Mouse (Mus musculus): ENCODE results near the gene Pttg1ip. TPM values are rescaled to one million over a fixed set of nuclear protein-coding genes. Genes with fewer than 3 reads are reported as not detected.

The Pttg1ip gene
- polyA plus RNA-seq, 1 experiment, result 237 TPM

DNA sequence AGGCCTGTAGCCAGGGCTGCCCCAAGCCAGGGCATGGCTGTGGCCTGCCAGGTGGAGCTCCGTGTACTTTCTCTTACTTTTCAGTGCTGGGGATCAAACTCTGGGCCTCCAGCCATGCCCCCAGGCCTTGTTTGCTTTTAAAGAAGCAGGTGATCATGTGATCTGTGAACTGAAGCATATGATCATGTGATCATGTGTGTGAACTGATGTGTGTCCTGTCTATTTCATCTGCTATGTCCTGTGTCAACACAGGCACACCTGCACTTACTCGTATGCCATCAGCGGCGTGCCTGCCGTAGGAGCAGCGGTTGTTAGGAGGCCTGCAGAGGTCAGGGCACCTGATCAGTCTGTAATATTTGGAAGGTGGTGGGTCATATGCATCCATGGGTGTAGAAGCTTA is 52.5 kb downstream of the Pttg1ip start:
- TF ChIP-seq MAX (IDR thresholded peaks at IDR 0.05; ENCODE audit: low read depth), result no peak
- Histone ChIP-seq H3K4me2 (ENCODE audit: low read depth) (no peak overlapping the region), H3K36me3 (ENCODE audit: control insufficient read depth, insufficient read depth) (peaks cover 41% of the 10 kb centered on the region), H3K79me2 (ENCODE audit: control insufficient read depth, insufficient read depth) (peaks cover 81% of the 10 kb centered on the region), H3K27me3 (ENCODE audit: control insufficient read depth, insufficient read depth, insufficient read length) (no peaks in the 10 kb centered on the region), H3K4me3 (no peak overlapping the region), H3ac (ENCODE audit: control insufficient read depth, insufficient read length) (no peak overlapping the region)

GRCm38 (mm10) chr10:77634452-77635231 is 53.1 kb downstream of the Pttg1ip start:
- Histone ChIP-seq H3K4me2 (ENCODE audit: low read depth) (no peak overlapping the region), H3K79me2 (ENCODE audit: control insufficient read depth, insufficient read depth) (peaks cover 81% of the 10 kb centered on the region), H3K36me3 (ENCODE audit: control insufficient read depth, insufficient read depth) (peaks cover 41% of the 10 kb centered on the region), H3ac (ENCODE audit: control insufficient read depth, insufficient read length) (no peak overlapping the region), H3K27me3 (ENCODE audit: control insufficient read depth, insufficient read depth, insufficient read length) (no peaks in the 10 kb centered on the region), H3K4me3 (no peak overlapping the region)
- TF ChIP-seq SRF (IDR thresholded peaks at IDR 0.05; ENCODE audit: control insufficient read depth, insufficient read length, low read depth) (no peak), MYOG (IDR thresholded peaks at IDR 0.05; ENCODE audit: control insufficient read depth in 1 of 3, insufficient read depth in 1 of 3, insufficient read length in 2 of 3, low read depth in 2 of 3) (no peak), POLR2A (IDR thresholded peaks at IDR 0.05; ENCODE audit: insufficient read length, low read depth) (no peak), TCF3 (IDR thresholded peaks at IDR 0.05; ENCODE audit: insufficient read length, low read depth) (no peak), POLR2AphosphoS2 (IDR thresholded peaks at IDR 0.05; ENCODE audit: insufficient read length, low read depth) (no peak), CEBPB (IDR thresholded peaks at IDR 0.05; ENCODE audit: insufficient read depth, poor library complexity, severe bottlenecking) (no peak), MYOD1 (IDR thresholded peaks at IDR 0.05; ENCODE audit: control insufficient read depth in 1 of 3, insufficient read length in 2 of 3, low read depth in 2 of 3) (no peak), USF1 (IDR thresholded peaks at IDR 0.05; ENCODE audit: low read depth) (no peak), TCF12 (IDR thresholded peaks at IDR 0.05; ENCODE audit: insufficient read depth, poor library complexity, severe bottlenecking) (no peak), E2F4 (IDR thresholded peaks at IDR 0.05; ENCODE audit: insufficient read depth) (no peak), MAX (IDR thresholded peaks at IDR 0.05; ENCODE audit: low read depth) (no peak)

DNA sequence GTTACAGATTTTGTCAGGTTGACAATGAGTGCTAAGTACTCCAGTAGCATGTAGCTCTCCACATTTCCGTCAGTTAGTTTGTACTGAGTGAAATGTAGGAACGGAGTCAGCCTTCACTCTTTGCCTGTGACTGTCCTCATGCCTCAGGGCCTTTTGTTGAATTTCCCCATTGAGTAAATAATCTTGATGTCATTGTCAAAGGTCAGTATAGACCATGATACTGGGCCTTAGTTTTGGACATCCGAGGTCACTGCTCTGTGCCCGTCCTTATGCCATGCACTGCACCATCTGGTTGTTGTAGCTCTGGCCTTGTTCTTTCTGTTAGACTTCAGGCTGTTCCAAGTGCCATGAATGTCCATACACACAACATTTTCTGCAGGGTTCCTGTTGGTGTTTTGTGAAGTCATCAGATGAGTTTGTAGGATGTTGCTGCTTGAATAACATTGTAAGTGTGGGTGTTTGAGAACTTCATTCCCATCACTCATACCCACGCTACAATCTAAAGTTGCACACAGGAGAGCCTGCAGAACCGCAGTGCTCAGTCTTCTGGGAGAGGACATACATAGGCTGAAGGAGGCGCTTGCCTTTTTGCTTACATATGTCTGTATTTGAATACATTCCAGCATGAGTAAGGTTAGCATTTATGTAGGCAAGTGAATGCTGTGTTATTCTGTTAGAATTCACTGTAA is 54.9 kb downstream of the Pttg1ip start:
- peaks cover 49% of the 10 kb centered on the region for H3K36me3 ChIP-seq (ENCODE audit: control insufficient read depth, insufficient read depth)

DNA sequence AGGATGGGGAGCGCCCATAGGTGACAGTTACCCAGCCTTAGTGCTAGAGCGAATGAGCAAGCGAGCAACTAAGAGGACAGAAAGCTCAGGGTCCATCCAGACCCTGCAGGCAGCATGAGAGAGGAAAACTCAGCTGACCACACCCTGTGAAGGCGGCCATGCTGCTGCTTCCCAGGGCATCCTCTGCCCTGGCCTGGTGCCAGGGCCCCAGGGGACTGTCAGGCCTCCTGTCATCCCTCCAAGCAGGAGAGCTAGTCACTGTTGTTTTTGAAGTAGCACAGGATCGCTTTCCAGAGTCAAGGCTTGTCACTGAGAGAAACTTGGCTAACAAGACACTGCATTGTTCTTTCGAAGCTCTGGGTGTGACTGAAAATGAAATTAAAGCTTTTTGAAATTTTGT is 57.4 kb downstream of the Pttg1ip start:
- TF ChIP-seq SRF (IDR thresholded peaks at IDR 0.05; ENCODE audit: control insufficient read depth, insufficient read length, low read depth), result no peak
- TF ChIP-seq MYOG (IDR thresholded peaks at IDR 0.05; ENCODE audit: control insufficient read depth in 1 of 3, insufficient read depth in 1 of 3, insufficient read length in 2 of 3, low read depth in 2 of 3), result no peak
- TF ChIP-seq MAX (IDR thresholded peaks at IDR 0.05; ENCODE audit: low read depth), result no peak
- TF ChIP-seq CEBPB (IDR thresholded peaks at IDR 0.05; ENCODE audit: insufficient read depth, poor library complexity, severe bottlenecking), result no peak
- no peak for TF ChIP-seq TCF12 (IDR thresholded peaks at IDR 0.05; ENCODE audit: insufficient read depth, poor library complexity, severe bottlenecking)
- Histone ChIP-seq H3K4me2 (ENCODE audit: low read depth) (no peak overlapping the region), H3K79me2 (ENCODE audit: control insufficient read depth, insufficient read depth) (peaks cover 54% of the 10 kb centered on the region), H3K36me3 (ENCODE audit: control insufficient read depth, insufficient read depth) (peaks cover 60% of the 10 kb centered on the region), H3K27me3 (ENCODE audit: control insufficient read depth, insufficient read depth, insufficient read length) (no peaks in the 10 kb centered on the region), H3ac (ENCODE audit: control insufficient read depth, insufficient read length) (no peak overlapping the region), H3K4me3 (no peak overlapping the region)

More for the DNA sequence above, 54.9 kb downstream of the Pttg1ip start:
- peaks cover 76% of the 10 kb centered on the region for H3K79me2 ChIP-seq (ENCODE audit: control insufficient read depth, insufficient read depth)
- H3K4me2 ChIP-seq (ENCODE audit: low read depth), result no peak overlapping the region
- H3ac ChIP-seq (ENCODE audit: control insufficient read depth, insufficient read length), result no peak overlapping the region
- no peak for TF ChIP-seq REST (IDR thresholded peaks at IDR 0.05; ENCODE audit: insufficient read depth, insufficient read length)
- TF ChIP-seq POLR2AphosphoS2 (IDR thresholded peaks at IDR 0.05; ENCODE audit: insufficient read length, low read depth), result no peak
- TF ChIP-seq TCF12 (IDR thresholded peaks at IDR 0.05; ENCODE audit: insufficient read depth, poor library complexity, severe bottlenecking), result no peak
- no peak for TF ChIP-seq MYOG (IDR thresholded peaks at IDR 0.05; ENCODE audit: control insufficient read depth in 1 of 3, insufficient read depth in 1 of 3, insufficient read length in 2 of 3, low read depth in 2 of 3)
- no peak for TF ChIP-seq USF1 (IDR thresholded peaks at IDR 0.05; ENCODE audit: low read depth)
- TF ChIP-seq MAX (IDR thresholded peaks at IDR 0.05; ENCODE audit: low read depth), result no peak
- no peak for TF ChIP-seq E2F4 (IDR thresholded peaks at IDR 0.05; ENCODE audit: insufficient read depth)
- no peak for TF ChIP-seq TCF3 (IDR thresholded peaks at IDR 0.05; ENCODE audit: insufficient read length, low read depth)
- TF ChIP-seq SRF (IDR thresholded peaks at IDR 0.05; ENCODE audit: control insufficient read depth, insufficient read length, low read depth), result no peak
- no peak for TF ChIP-seq MYOD1 (IDR thresholded peaks at IDR 0.05; ENCODE audit: control insufficient read depth in 1 of 3, insufficient read length in 2 of 3, low read depth in 2 of 3)
- no peak for TF ChIP-seq POLR2A (IDR thresholded peaks at IDR 0.05; ENCODE audit: insufficient read length, low read depth)
- no peak for TF ChIP-seq CEBPB (IDR thresholded peaks at IDR 0.05; ENCODE audit: insufficient read depth, poor library complexity, severe bottlenecking)
- no peak overlapping the region for H3K4me3 ChIP-seq
- no peaks in the 10 kb centered on the region for H3K27me3 ChIP-seq (ENCODE audit: control insufficient read depth, insufficient read depth, insufficient read length)

- H3K4me2 ChIP-seq (ENCODE audit: low read depth), result no peak overlapping the region
- TF ChIP-seq POLR2A (IDR thresholded peaks at IDR 0.05; ENCODE audit: insufficient read length, low read depth) (no peak), REST (IDR thresholded peaks at IDR 0.05; ENCODE audit: insufficient read depth, insufficient read length) (no peak), TCF3 (IDR thresholded peaks at IDR 0.05; ENCODE audit: insufficient read length, low read depth) (no peak), MYOD1 (IDR thresholded peaks at IDR 0.05; ENCODE audit: control insufficient read depth in 1 of 3, insufficient read length in 2 of 3, low read depth in 2 of 3) (no peak), TCF12 (IDR thresholded peaks at IDR 0.05; ENCODE audit: insufficient read depth, poor library complexity, severe bottlenecking) (no peak), CEBPB (IDR thresholded peaks at IDR 0.05; ENCODE audit: insufficient read depth, poor library complexity, severe bottlenecking) (no peak), MYOG (IDR thresholded peaks at IDR 0.05; ENCODE audit: control insufficient read depth in 1 of 3, insufficient read depth in 1 of 3, insufficient read length in 2 of 3, low read depth in 2 of 3) (no peak), E2F4 (IDR thresholded peaks at IDR 0.05; ENCODE audit: insufficient read depth) (no peak)
- H3K36me3 ChIP-seq (ENCODE audit: control insufficient read depth, insufficient read depth), result peaks cover 51% of the 10 kb centered on the region
- peaks cover 25% of the 10 kb centered on the region for H3K79me2 ChIP-seq (ENCODE audit: control insufficient read depth, insufficient read depth)
- no peaks in the 10 kb centered on the region for H3K27me3 ChIP-seq (ENCODE audit: control insufficient read depth, insufficient read depth, insufficient read length)
- no peak overlapping the region for H3K4me3 ChIP-seq
- H3ac ChIP-seq (ENCODE audit: control insufficient read depth, insufficient read length), result no peak overlapping the region
Measured at GRCm38 (mm10) chr10:77643160-77643559, 61.6 kb downstream of the Pttg1ip start.

All from myocyte (in vitro differentiated cells).